Mouse (Mus musculus): ENCODE results near the gene Btg1-ps2. TPM values are rescaled to one million over a fixed set of nuclear protein-coding genes. Genes with fewer than 3 reads are reported as not detected.
"Not testable (repeated sequence)": the region's sequence is repeated elsewhere in the genome, so short reads cannot be mapped to it uniquely, and the experiment has no call there.

Gene Btg1-ps2
- not detected in 2 replicates for total RNA-seq (2021)
- long read RNA-seq, result 0 reads

DNA sequence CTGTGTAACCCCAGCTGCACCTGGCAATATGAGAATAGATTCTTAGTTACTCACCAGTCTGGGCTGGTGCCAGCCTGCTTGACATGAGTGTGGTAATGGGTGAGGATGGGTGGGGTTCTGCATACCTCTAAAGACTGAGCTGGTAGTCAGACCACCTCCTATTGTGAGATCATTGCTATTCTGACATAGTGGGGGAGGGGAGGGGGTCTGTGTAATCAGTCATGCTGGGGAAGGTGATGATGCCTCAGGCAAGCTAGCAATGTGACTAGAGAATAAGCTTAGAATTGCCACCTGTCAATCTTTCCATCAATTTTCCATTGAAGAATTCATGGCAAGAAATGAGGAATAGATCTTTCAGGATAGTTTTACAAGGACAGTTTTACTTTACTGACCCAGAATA is at the start of gene Btg1-ps2:
Gene Btg1-ps2 (minus strand): TSS at position 101 of the 400 bp plus-strand sequence.
- DNase-seq, result not testable (repeated sequence)

- no peak for DNase-seq
These were observed 42.1 kb upstream of the Btg1-ps2 start, which contains the start of gene Rhox11 for GRCm38 (mm10) chrX:38085041-38085440. TSS of gene Rhox11 (minus strand) at chrX:38085141.

DNA sequence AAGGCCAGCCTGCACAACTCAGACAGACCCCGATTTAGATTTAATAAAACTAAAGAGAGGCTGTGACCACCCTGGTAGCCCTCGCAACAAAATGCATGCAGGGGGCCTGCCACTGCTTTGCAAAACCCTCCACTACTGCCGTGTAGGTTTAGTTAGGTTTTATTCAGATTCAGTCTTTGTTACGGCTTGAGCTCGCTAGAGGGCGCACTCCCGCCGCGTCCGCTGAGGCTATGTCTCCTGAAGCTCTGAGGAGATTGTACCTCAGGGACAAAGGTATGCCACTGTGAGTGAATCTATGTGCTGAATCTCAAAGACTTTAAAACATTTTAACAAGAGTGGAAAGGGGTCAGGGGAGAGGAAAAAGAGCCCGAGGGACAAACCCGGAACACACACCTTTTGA is 41.3 kb upstream of the Btg1-ps2 start:
- peak; percentile 66 for DNase-seq

DNA sequence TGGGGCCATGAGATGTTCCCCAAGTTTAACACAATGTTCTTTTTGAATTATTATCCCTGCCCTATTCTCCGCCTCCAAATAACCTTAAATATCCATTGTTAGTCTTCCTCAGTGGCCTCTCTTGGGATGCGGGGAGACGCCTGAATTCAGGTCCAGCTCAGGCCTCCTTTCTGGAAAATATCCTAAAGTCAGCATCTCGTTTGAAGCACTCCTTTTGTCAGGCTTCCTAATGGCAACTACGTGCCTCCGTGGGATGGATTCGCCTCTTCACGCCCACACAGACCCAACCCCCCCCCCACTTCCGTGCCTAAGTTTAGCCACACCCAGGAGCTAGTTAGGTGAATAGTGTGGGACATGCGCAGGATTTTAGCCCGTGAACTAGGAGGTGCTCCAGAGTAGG is 23.3 kb upstream of the Btg1-ps2 start, which contains the start of gene Rhox10:
Gene Rhox10 (plus strand): TSS at position 301 of the 400 bp plus-strand sequence.
- DNase-seq, result no peak

DNA sequence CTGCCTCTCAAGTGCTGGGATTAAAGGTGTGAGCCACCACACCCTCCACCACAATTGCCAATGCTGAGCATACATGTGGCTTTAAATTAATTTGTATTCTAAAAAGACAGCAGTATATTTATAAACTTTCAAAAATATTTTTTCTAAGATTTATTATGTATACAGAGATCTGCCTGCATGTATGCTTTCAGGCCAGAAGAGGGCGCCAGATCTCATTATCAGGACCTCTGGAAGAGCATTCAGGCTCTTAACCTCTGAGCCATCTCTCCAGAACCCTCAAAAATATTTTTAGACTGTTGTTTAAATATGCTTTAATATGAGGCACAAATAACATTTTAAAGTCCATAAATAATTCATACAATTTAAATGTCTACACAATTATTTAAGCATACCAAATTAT is 18.6 kb upstream of the Btg1-ps2 start:
- DNase-seq, result peak; percentile 12

GRCm38 (mm10) chrX:38039666-38040065 is 3.2 kb downstream of the Btg1-ps2 start:
- peak; percentile 19 for DNase-seq

DNA sequence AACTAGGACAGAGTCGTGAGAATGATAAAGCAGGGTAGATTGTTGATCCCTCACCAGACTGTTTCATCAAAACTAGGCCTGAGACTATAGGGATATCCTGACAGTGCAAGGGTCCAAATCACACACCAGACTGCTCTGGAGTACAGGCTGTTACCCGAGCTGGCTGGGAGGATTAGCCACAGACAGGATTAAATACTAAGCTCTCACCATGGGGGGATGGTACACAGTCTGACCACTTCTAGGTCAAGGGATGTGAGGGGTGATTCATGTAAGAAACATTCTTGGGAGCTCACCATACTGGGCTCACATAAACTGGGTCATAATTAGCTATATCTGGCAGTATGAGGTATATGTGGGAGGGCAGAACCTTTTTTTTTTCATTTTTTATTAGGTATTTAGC is 9.1 kb downstream of the Btg1-ps2 start:
- DNase-seq, result no peak

- DNase-seq, result not testable (repeated sequence)
These were observed 24.3 kb downstream of the Btg1-ps2 start, which contains the start of gene Btg1-ps1 for GRCm38 (mm10) chrX:38018597-38018996. TSS of gene Btg1-ps1 (minus strand) at chrX:38018815.

DNA sequence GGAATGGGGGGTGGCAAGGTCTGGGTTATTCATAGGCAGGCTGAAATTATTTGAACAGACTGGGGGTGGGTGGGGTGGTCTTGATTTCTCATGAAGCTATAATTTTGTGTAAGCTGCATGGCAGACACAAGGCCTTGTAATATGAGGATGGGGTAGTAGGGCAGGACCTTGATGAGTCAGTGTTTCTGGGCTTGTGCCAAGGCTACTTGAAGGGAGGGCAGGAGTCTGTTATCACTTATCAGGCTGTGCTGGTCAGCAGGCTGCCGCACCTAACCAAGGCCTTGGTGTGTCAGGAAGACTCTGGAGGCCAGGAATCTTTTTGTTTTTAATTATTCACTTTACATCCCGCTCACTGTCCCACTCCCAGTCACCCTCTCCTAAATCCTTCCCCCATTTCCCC is 34.2 kb downstream of the Btg1-ps2 start:
- DNase-seq, result peak; percentile 50

Other genes with a start within 250 kb of the Btg1-ps2 start
- gene Rhox5, start 238.3 kb downstream of the Btg1-ps2 start, total RNA-seq (2021), result not detected in 2 replicates
- not detected in 2 replicates for gene Rhox6, start 216.2 kb downstream of the Btg1-ps2 start, total RNA-seq (2021)
- not detected in 2 replicates for gene Rhox7a, start 211.4 kb downstream of the Btg1-ps2 start, total RNA-seq (2021)
- gene Rhox8, start 164.2 kb downstream of the Btg1-ps2 start, total RNA-seq (2021), result not detected in 2 replicates
- not detected in 2 replicates for gene Rhox7b, start 145.9 kb downstream of the Btg1-ps2 start, total RNA-seq (2021)
- gene Rhox9, start 141.3 kb downstream of the Btg1-ps2 start, total RNA-seq (2021), result not detected in 2 replicates
- gene Btg1-ps1, start 24.3 kb downstream of the Btg1-ps2 start, total RNA-seq (2021), result not detected in 2 replicates
- not detected in 2 replicates for gene Rhox10, start 23.4 kb upstream of the Btg1-ps2 start, total RNA-seq (2021)
- gene Rhox11, start 42.0 kb upstream of the Btg1-ps2 start, total RNA-seq (2021), result not detected in 2 replicates
- not detected in 2 replicates for gene Rhox12, start 67.8 kb upstream of the Btg1-ps2 start, total RNA-seq (2021)
- not detected in 2 replicates for gene Rhox13, start 78.1 kb upstream of the Btg1-ps2 start, total RNA-seq (2021)
- gene Zbtb33, start 146.7 kb upstream of the Btg1-ps2 start, total RNA-seq (2021), result 34.8 and 36.7 TPM in 2 replicates
- gene Tmem255a, start 209.3 kb upstream of the Btg1-ps2 start, total RNA-seq (2021), result 12.8 and 13.1 TPM in 2 replicates

All from adrenal gland, postnatal 25 days (tissue).